Mouse (Mus musculus) stomach, embryonic 15.5 days (tissue): ENCODE results near the gene Pde4d. TPM values are rescaled to one million over a fixed set of nuclear protein-coding genes. Genes with fewer than 3 reads are reported as not detected.

ENCODE experiments used
- ATAC-seq: fragments of 200-750 bp; cut with Nextera tagmentation; 2 replicates; pipeline ENCODE4 v1.8.0; 2017; ENCODE audit warnings: low read depth, moderate number of reproducible peaks, moderate TSS enrichment; ENCODE audit not compliant: insufficient read depth, low FRiP score
- H3K27ac ChIP-seq: fragments of 300-500 bp; sonication (generic); 2 replicates; pipeline ENCODE4 v1.5.1; 2015; ENCODE audit warnings: mild to moderate bottlenecking, inconsistent platforms
- H3K27me3 ChIP-seq: fragments of 300-500 bp; sonication (generic); replicated peaks from 2 replicates; pipeline ENCODE4 v1.6.1; 2015; ENCODE audit warnings: inconsistent platforms
- H3K36me3 ChIP-seq: fragments of 300-500 bp; sonication (generic); 2 replicates; pipeline ENCODE4 v1.6.1; 2015; ENCODE audit warnings: inconsistent platforms
- H3K4me1 ChIP-seq: fragments of 300-500 bp; sonication (generic); 2 replicates; pipeline ENCODE4 v1.6.1; 2015; ENCODE audit warnings: inconsistent platforms
- H3K4me2 ChIP-seq: fragments of 300-500 bp; sonication (generic); 2 replicates; pipeline ENCODE4 v1.6.1; 2015; ENCODE audit warnings: mild to moderate bottlenecking, inconsistent platforms
- H3K4me3 ChIP-seq: fragments of 300-500 bp; sonication (generic); replicated peaks from 2 replicates; pipeline ENCODE4 v1.5.1; 2015; ENCODE audit warnings: inconsistent platforms
- H3K9ac ChIP-seq: fragments of 300-500 bp; sonication (generic); 2 replicates; pipeline ENCODE4 v1.6.1; 2015; ENCODE audit warnings: inconsistent platforms
- H3K9me3 ChIP-seq: fragments of 300-500 bp; sonication (generic); 2 replicates; pipeline ENCODE4 v1.6.1; 2016; ENCODE audit warnings: inconsistent platforms
- WGBS: fragments of 180-500 bp; shearing (Covaris S2); methylation state at CpG from one replicate; pipeline ENCODE4 v1.1.7; 2015; 5-methylcytosine and 5-hydroxymethylcytosine counted together
- polyA plus RNA-seq: library from polyadenylated mRNA; unstranded; fragments of >200 nt; fragmentation: Nextera tagmentation; extraction: Ambion mirVana; gene quantifications from 2 replicates; pipeline ENCODE4 v1.2.1, GENCODE M21; 2015

The Pde4d gene
- polyA plus RNA-seq, 1 experiment from 2014 or later, result 22.8 TPM

- Histone ChIP-seq H3K27me3 (no peaks in the 10 kb centered on the region), H3K4me1 (no peaks in the 10 kb centered on the region), H3K4me3 (no peak overlapping the region), H3K36me3 (no peaks in the 10 kb centered on the region), H3K9me3 (no peaks in the 10 kb centered on the region), H3K9ac (no peak overlapping the region), H3K27ac (no peak overlapping the region), H3K4me2 (no peak overlapping the region)
- ATAC-seq, result no peak
- 67% methylated on average over 4 of the region's 4 CpGs for WGBS
Observed at GRCm38 (mm10) chr13:109789151-109789550, 1339.4 kb downstream of the Pde4d start.

DNA sequence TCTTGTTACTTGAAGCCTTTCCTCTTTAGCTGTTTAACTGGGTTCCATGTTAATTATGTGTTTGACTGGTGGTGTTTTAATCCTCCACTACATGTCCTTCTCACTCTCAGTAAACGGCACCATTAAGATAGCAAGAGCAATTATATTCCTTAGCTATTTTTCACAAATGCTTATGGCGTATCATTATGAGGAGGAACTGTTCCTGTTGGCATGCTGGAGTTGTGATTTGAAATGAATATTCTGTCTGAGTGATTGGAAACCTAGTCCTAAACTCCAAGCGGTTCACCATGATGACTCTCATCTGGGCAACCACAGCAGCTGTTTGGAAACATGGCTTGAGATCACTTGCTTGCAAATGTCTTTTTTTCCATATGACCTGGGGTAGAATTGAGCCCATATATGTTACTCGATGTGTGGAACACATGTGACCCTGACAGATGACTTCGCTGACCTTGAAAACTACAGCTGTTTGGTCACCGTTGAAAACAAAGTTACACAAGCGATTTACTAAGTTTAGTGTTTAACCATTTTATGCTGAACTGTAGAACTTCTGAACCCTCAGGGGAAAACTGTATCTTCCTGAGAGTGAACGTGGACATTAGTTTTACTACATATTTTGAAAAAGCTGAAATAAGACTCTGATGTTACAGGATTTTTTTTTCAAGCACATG, 1340.4 kb downstream of the Pde4d start:
- WGBS, result 82% methylated on average over 8 of the region's 8 CpGs
- ATAC-seq, result no peak
- H3K4me2 ChIP-seq, result no peak overlapping the region

DNA sequence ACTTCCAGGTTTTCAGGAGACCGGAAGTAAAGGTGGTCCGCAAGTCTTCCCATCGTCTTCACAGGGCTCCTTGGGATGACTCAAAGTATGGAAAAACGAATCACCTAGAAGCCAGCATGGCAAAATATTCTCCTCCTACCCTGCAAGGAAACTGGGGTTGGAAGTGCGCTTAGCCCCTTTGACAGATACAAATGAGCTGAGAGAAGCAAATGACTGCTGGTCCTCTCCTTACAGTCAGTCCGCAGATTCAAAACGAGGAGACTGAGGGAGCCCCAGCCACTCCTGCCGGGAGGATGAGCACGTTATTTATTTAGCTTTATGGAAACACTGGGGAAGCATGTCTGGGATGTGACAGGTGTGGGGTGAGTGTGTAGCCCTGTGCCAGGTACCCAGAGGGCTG, 1344.2 kb downstream of the Pde4d start:
- Histone ChIP-seq H3K36me3 (no peaks in the 10 kb centered on the region), H3K9me3 (no peaks in the 10 kb centered on the region), H3K4me1 (no peaks in the 10 kb centered on the region), H3K9ac (no peak overlapping the region), H3K27me3 (no peaks in the 10 kb centered on the region), H3K4me2 (no peak overlapping the region), H3K27ac (no peak overlapping the region), H3K4me3 (no peak overlapping the region)
- 53% methylated on average over 9 of the region's 9 CpGs for WGBS
- no peak for ATAC-seq

More for the DNA sequence above, 1340.4 kb downstream of the Pde4d start:
- no peak overlapping the region for H3K27ac ChIP-seq
- H3K9ac ChIP-seq, result no peak overlapping the region
- no peak overlapping the region for H3K4me3 ChIP-seq
- no peaks in the 10 kb centered on the region for H3K36me3 ChIP-seq
- no peaks in the 10 kb centered on the region for H3K27me3 ChIP-seq
- no peaks in the 10 kb centered on the region for H3K4me1 ChIP-seq
- no peaks in the 10 kb centered on the region for H3K9me3 ChIP-seq

GRCm38 (mm10) chr13:109798651-109799050, 1348.9 kb downstream of the Pde4d start:
- Histone ChIP-seq H3K9me3 (no peaks in the 10 kb centered on the region), H3K4me2 (no peak overlapping the region), H3K36me3 (no peaks in the 10 kb centered on the region), H3K9ac (no peak overlapping the region), H3K27me3 (no peaks in the 10 kb centered on the region), H3K4me1 (no peaks in the 10 kb centered on the region), H3K4me3 (no peak overlapping the region), H3K27ac (no peak overlapping the region)
- ATAC-seq, result no peak; the same call in 1 of the 2 replicates
- WGBS, result 46% methylated on average over 4 of the region's 4 CpGs

DNA sequence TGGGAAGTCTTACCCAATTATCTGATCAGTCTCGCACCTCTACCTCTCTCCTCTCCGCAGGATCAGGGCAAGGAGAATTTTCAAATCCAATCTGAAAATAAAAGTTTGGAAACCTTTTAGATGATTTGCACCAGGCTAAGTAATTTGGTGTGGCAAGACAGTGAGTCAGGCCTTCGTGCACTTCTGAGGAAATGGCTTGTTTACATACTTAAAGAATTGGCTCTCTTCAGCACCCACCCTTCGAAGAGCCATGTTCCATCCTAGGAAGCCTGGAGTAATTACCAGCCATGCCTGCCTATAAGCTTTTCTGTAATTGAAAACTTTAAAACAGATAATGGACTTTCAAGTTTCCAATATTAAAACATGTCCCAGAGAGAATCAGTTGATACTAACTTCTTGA, 1352.5 kb downstream of the Pde4d start:
- H3K27me3 ChIP-seq, result no peaks in the 10 kb centered on the region
- H3K36me3 ChIP-seq, result no peaks in the 10 kb centered on the region
- 45% methylated on average over 4 of the region's 4 CpGs for WGBS
- ATAC-seq, result no peak
- H3K9me3 ChIP-seq, result no peaks in the 10 kb centered on the region
- H3K4me2 ChIP-seq, result no peak overlapping the region
- no peaks in the 10 kb centered on the region for H3K4me1 ChIP-seq
- H3K4me3 ChIP-seq, result no peak overlapping the region
- no peak overlapping the region for H3K9ac ChIP-seq
- H3K27ac ChIP-seq, result no peak overlapping the region

GRCm38 (mm10) chr13:109806193-109806966, 1356.6 kb downstream of the Pde4d start:
- H3K4me2 ChIP-seq, result no peak overlapping the region
- peaks cover 2% of the 10 kb centered on the region; the same call in 1 of the 2 replicates for H3K4me1 ChIP-seq
- H3K9ac ChIP-seq, result no peak overlapping the region
- WGBS, result 90% methylated on average over 5 of the region's 5 CpGs
- H3K36me3 ChIP-seq, result no peaks in the 10 kb centered on the region
- no peak for ATAC-seq
- H3K27me3 ChIP-seq, result no peaks in the 10 kb centered on the region
- no peak overlapping the region for H3K27ac ChIP-seq
- H3K9me3 ChIP-seq, result no peaks in the 10 kb centered on the region
- no peak overlapping the region for H3K4me3 ChIP-seq

GRCm38 (mm10) chr13:109807036-109807435, 1357.3 kb downstream of the Pde4d start:
- Histone ChIP-seq H3K4me2 (no peak overlapping the region), H3K27ac (no peak overlapping the region), H3K9me3 (no peaks in the 10 kb centered on the region), H3K9ac (no peak overlapping the region), H3K36me3 (no peaks in the 10 kb centered on the region), H3K4me3 (no peak overlapping the region), H3K27me3 (no peaks in the 10 kb centered on the region), H3K4me1 (peaks cover 2% of the 10 kb centered on the region; the same call in 1 of the 2 replicates)
- ATAC-seq, result no peak
- WGBS, result 73% methylated on average over 2 of the region's 2 CpGs

GRCm38 (mm10) chr13:109807446-109807845, 1357.7 kb downstream of the Pde4d start:
- peaks cover 2% of the 10 kb centered on the region; the same call in 1 of the 2 replicates for H3K4me1 ChIP-seq
- H3K9me3 ChIP-seq, result no peaks in the 10 kb centered on the region
- WGBS, result 31% methylated on average over 3 of the region's 3 CpGs
- ATAC-seq, result peak; percentile 66
- no peak overlapping the region for H3K4me3 ChIP-seq
- no peaks in the 10 kb centered on the region for H3K36me3 ChIP-seq
- H3K27ac ChIP-seq, result peak overlapping the region; percentile 33; the same call in 1 of the 2 replicates
- H3K9ac ChIP-seq, result no peak overlapping the region
- H3K4me2 ChIP-seq, result peak overlapping the region; percentile 13; the same call in 1 of the 2 replicates
- H3K27me3 ChIP-seq, result no peaks in the 10 kb centered on the region

GRCm38 (mm10) chr13:109808039-109808438, 1358.3 kb downstream of the Pde4d start:
- no peaks in the 10 kb centered on the region for H3K27me3 ChIP-seq
- H3K9ac ChIP-seq, result no peak overlapping the region
- H3K27ac ChIP-seq, result peak overlapping the region; percentile 33; the same call in 1 of the 2 replicates
- no peak overlapping the region for H3K4me3 ChIP-seq
- ATAC-seq, result no peak
- WGBS, result 63% methylated on average over 6 of the region's 6 CpGs
- no peaks in the 10 kb centered on the region for H3K36me3 ChIP-seq
- peaks cover 2% of the 10 kb centered on the region; the same call in 1 of the 2 replicates for H3K4me1 ChIP-seq
- H3K9me3 ChIP-seq, result no peaks in the 10 kb centered on the region
- peak overlapping the region; percentile 13; the same call in 1 of the 2 replicates for H3K4me2 ChIP-seq

GRCm38 (mm10) chr13:109808946-109809345, 1359.2 kb downstream of the Pde4d start:
- Histone ChIP-seq H3K4me2 (no peak overlapping the region), H3K27ac (no peak overlapping the region), H3K9ac (no peak overlapping the region), H3K36me3 (no peaks in the 10 kb centered on the region), H3K9me3 (no peaks in the 10 kb centered on the region), H3K27me3 (no peaks in the 10 kb centered on the region), H3K4me3 (no peak overlapping the region), H3K4me1 (peaks cover 2% of the 10 kb centered on the region; the same call in 1 of the 2 replicates)
- WGBS, result 80% methylated on average over 7 of the region's 7 CpGs
- no peak for ATAC-seq

GRCm38 (mm10) chr13:109809646-109810045, 1359.9 kb downstream of the Pde4d start:
- Histone ChIP-seq H3K9me3 (no peaks in the 10 kb centered on the region), H3K27ac (no peak overlapping the region), H3K4me2 (no peak overlapping the region), H3K4me3 (no peak overlapping the region), H3K27me3 (no peaks in the 10 kb centered on the region), H3K4me1 (peaks cover 2% of the 10 kb centered on the region; the same call in 1 of the 2 replicates), H3K36me3 (no peaks in the 10 kb centered on the region), H3K9ac (no peak overlapping the region)
- ATAC-seq, result no peak
- WGBS, result 81% methylated on average over 4 of the region's 4 CpGs

- Histone ChIP-seq H3K27me3 (no peaks in the 10 kb centered on the region), H3K27ac (no peak overlapping the region), H3K4me1 (no peaks in the 10 kb centered on the region), H3K9ac (no peak overlapping the region), H3K9me3 (no peaks in the 10 kb centered on the region), H3K4me2 (no peak overlapping the region), H3K36me3 (no peaks in the 10 kb centered on the region), H3K4me3 (no peak overlapping the region)
- 92% methylated on average over 4 of the region's 4 CpGs for WGBS
- ATAC-seq, result no peak
Observed at GRCm38 (mm10) chr13:109813924-109814323, 1364.2 kb downstream of the Pde4d start.
